Mouse (Mus musculus) hindbrain, embryonic 11.5 days (tissue): ENCODE results near the gene Aldh16a1. TPM values are rescaled to one million over a fixed set of nuclear protein-coding genes. Genes with fewer than 3 reads are reported as not detected.
"Not testable (repeated sequence)": the region's sequence is repeated elsewhere in the genome, so short reads cannot be mapped to it uniquely, and the experiment has no call there.

Source experiments
- ATAC-seq: fragments of 200-750 bp; cut with Nextera tagmentation; 2 replicates; pipeline ENCODE4 v1.8.0; 2017; ENCODE audit warnings: mild to moderate bottlenecking, moderate TSS enrichment, moderate library complexity; ENCODE audit not compliant: low FRiP score
- DNase-seq: peaks from one replicate; pipeline ENCODE4 v3.0.0-alpha.2; 2015; ENCODE audit warnings: low spot score
- H3K27ac ChIP-seq: fragments of 300-500 bp; sonication (generic); 2 replicates; pipeline ENCODE4 v1.5.1; 2014; ENCODE audit warnings: mild to moderate bottlenecking, low read depth, low read length
- H3K27me3 ChIP-seq: fragments of 300-500 bp; sonication (generic); 2 replicates; pipeline ENCODE4 v1.6.1; 2014; ENCODE audit warnings: mild to moderate bottlenecking, low read length, moderate library complexity, mixed read lengths; ENCODE audit not compliant: control insufficient read depth, insufficient read depth
- H3K36me3 ChIP-seq: fragments of 300-500 bp; sonication (generic); 2 replicates; pipeline ENCODE4 v1.6.1; 2014; ENCODE audit warnings: mild to moderate bottlenecking, low read length, moderate library complexity, mixed read lengths; ENCODE audit not compliant: control insufficient read depth, insufficient read depth
- H3K4me1 ChIP-seq: fragments of 300-500 bp; sonication (generic); replicated peaks from 2 replicates; pipeline ENCODE4 v1.6.1; 2014; ENCODE audit warnings: low read length, mixed read lengths; ENCODE audit not compliant: control insufficient read depth, insufficient read depth
- H3K4me2 ChIP-seq: fragments of 300-500 bp; sonication (generic); replicated peaks from 2 replicates; pipeline ENCODE4 v1.6.1; 2014; ENCODE audit warnings: mild to moderate bottlenecking, low read depth, low read length
- H3K4me3 ChIP-seq: fragments of 300-500 bp; sonication (generic); 2 replicates; pipeline ENCODE4 v1.5.1; 2014; ENCODE audit warnings: low read depth, low read length
- H3K9ac ChIP-seq: fragments of 300-500 bp; sonication (generic); 2 replicates; pipeline ENCODE4 v1.6.1; 2014; ENCODE audit warnings: low read depth, low read length
- H3K9me3 ChIP-seq: fragments of 300-500 bp; sonication (generic); 2 replicates; pipeline ENCODE4 v1.6.1; 2016; ENCODE audit warnings: low read length; ENCODE audit not compliant: control insufficient read depth
- WGBS: fragments of 180-500 bp; shearing (Covaris S2); extraction: QIAGEN DNeasy Blood & Tissue Kit; methylation state at CpG from one replicate; pipeline ENCODE4 v1.1.7; 2014; 5-methylcytosine and 5-hydroxymethylcytosine counted together
- polyA plus RNA-seq: library from polyadenylated mRNA; unstranded; fragments of >200 nt; fragmentation: Nextera tagmentation; extraction: Ambion mirVana; gene quantifications from 2 replicates; pipeline ENCODE4 v1.2.1, GENCODE M21; 2014

Aldh16a1 gene
- polyA plus RNA-seq, 1 experiment from 2014 or later, result 28.6 TPM

DNA sequence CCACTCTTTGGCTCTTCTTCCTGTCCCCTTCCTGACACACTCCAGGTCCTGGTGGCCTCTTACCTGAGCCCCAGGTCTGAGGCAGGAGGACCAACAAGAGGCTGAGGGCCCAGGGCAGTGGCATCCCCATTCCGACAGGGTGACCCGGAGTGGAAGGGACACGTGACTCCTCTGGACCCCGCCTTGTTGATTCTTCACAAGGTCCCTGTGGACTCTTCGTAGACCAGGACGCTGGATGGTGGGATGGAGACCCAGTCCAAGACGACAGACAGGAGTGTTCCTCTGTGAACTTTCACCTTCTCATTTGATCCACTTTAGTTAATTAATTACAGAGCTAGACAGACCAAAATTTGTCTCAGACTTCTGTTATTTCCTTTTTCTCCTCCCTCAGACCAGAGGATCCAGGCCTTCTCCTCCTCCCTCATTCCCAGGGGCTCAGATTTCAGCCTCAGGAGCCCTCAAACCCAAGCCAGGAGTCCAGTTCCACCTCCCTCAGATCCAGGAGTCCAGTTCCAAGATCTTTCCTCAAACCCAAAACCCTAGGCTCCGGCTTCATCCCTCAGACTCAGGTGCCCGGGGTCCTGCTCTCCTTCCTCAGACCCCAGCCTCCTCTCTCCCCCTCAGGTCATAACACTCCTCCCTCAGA lies 51.3 kb downstream of the Aldh16a1 start:
- Histone ChIP-seq H3K4me2 (no peak overlapping the region), H3K9ac (no peak overlapping the region)

DNA sequence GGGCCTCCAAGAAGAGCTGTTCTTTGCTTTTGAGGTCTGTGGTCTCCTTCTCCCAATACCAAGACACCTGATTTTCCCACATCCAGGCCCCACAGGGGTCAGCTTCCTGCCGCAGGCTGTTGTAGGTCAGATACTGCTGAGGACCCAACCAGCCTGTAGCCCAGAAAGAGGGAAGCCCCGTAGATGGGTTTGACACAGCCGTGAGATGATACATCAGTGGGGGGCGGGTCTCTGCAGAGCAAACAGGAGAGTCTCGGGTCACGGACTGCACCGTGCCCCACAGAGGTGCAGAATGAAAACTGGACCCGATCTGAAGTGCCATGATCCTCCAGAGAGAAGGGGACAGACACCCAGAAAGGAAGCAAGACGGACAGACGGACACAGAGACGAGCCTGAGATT lies 51.9 kb downstream of the Aldh16a1 start:
- Histone ChIP-seq H3K9me3 (no peaks in the 10 kb centered on the region), H3K9ac (no peak overlapping the region), H3K4me2 (no peak overlapping the region), H3K4me3 (no peak overlapping the region), H3K27me3 (no peaks in the 10 kb centered on the region), H3K4me1 (no peaks in the 10 kb centered on the region), H3K36me3 (no peaks in the 10 kb centered on the region), H3K27ac (no peak overlapping the region)
- ATAC-seq, result no peak
- DNase-seq, result no peak
- WGBS, result 89% methylated on average over 11 of the region's 11 CpGs

More for the DNA sequence above, 51.3 kb downstream of the Aldh16a1 start:
- H3K36me3 ChIP-seq, result no peaks in the 10 kb centered on the region
- H3K27ac ChIP-seq, result no peak overlapping the region
- no peaks in the 10 kb centered on the region for H3K4me1 ChIP-seq
- no peak for DNase-seq
- 78% methylated on average over 9 of the region's 9 CpGs for WGBS
- H3K4me3 ChIP-seq, result no peak overlapping the region
- no peak for ATAC-seq
- no peaks in the 10 kb centered on the region for H3K27me3 ChIP-seq
- no peaks in the 10 kb centered on the region for H3K9me3 ChIP-seq

DNA sequence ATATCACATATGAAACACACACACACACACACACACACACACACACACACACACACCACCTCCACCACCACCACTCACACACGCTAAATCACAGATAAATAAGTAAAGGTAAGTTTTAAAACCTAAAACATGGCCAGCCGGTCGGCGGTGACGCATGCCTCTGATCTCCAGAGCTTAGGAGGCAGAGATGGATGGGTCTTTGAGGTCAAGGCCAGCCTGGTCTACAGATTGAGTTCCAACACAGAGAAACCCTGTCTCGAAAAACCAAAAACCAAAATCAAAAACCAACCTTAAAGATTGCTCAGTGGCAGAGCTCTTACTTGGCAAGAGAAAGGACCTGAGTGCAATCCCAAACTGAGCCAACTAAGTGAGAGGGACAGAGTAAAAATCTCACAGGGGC lies 54.3 kb downstream of the Aldh16a1 start:
- Histone ChIP-seq H3K27ac (no peak overlapping the region), H3K4me2 (no peak overlapping the region), H3K36me3 (no peaks in the 10 kb centered on the region), H3K27me3 (no peaks in the 10 kb centered on the region), H3K9ac (no peak overlapping the region), H3K4me3 (no peak overlapping the region), H3K9me3 (no peaks in the 10 kb centered on the region), H3K4me1 (no peaks in the 10 kb centered on the region)
- DNase-seq (no peak), ATAC-seq (no peak)
- 95% methylated on average over 6 of the region's 6 CpGs for WGBS

DNA sequence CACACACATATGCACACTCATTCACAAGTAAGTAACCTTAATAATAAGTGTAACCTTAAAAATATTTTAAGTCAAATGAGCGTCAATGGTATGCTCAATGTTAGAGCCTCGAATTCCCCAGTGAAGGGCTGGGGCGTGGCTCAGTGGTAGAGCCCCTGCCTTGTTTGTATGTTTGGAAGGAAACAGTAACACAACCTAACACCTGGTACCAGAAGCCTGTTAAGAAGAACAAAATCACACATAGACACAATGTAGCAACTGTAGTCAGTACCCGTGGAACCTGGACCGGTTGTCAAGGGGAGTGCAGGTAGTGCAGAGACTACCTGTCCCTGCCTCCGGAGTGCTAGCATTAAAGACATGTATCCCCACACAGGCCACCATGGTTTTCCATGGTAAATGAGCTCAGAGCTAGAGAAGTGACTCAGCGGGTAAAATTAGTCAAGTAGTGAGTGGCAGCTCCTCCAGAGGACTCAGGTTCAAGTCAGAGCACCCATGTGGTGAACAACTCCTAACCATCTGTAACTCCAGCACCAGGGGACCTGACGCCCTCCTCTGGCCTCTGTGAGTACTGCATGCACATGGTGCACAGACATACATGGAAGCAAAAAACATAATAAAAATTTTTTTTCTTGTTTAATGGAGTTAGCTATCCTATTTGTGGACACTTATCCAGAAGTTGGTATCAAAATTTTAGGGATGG lies 55.7 kb downstream of the Aldh16a1 start:
- Histone ChIP-seq H3K27me3 (no peaks in the 10 kb centered on the region), H3K4me1 (no peaks in the 10 kb centered on the region), H3K27ac (no peak overlapping the region), H3K9me3 (no peaks in the 10 kb centered on the region), H3K4me2 (no peak overlapping the region), H3K36me3 (no peaks in the 10 kb centered on the region), H3K9ac (no peak overlapping the region), H3K4me3 (no peak overlapping the region)
- no peak for DNase-seq
- whole genome bisulfite sequencing, result 91% methylated on average over 8 of the region's 8 CpGs
- no peak for ATAC-seq

DNA sequence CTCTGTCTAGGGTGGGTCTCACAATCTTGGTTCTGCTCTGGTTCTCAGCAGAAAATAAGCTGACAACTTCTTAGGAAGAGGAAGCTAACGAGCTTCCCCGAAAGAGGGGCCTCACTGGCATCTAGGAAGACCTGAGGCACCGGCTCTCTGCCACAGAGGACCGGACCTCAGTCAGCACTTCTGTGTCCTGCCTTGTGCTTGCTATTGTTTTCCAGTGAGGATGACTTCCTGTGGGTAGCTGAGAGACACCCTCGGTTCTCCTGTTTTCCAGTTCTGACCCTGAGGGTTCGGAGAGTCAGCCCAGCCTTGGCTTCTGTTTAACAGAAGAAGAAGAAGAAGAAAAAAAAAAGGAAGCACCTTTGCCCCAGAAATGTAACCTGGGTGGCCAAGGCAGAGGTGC lies 56.9 kb downstream of the Aldh16a1 start:
- H3K36me3 ChIP-seq, result no peaks in the 10 kb centered on the region
- no peak overlapping the region for H3K27ac ChIP-seq
- WGBS, result 71% methylated on average over 6 of the region's 6 CpGs
- H3K4me1 ChIP-seq, result no peaks in the 10 kb centered on the region
- no peak for ATAC-seq
- no peaks in the 10 kb centered on the region for H3K9me3 ChIP-seq
- no peaks in the 10 kb centered on the region for H3K27me3 ChIP-seq
- DNase-seq, result no peak
- H3K9ac ChIP-seq, result no peak overlapping the region
- H3K4me3 ChIP-seq, result no peak overlapping the region
- no peak overlapping the region for H3K4me2 ChIP-seq

DNA sequence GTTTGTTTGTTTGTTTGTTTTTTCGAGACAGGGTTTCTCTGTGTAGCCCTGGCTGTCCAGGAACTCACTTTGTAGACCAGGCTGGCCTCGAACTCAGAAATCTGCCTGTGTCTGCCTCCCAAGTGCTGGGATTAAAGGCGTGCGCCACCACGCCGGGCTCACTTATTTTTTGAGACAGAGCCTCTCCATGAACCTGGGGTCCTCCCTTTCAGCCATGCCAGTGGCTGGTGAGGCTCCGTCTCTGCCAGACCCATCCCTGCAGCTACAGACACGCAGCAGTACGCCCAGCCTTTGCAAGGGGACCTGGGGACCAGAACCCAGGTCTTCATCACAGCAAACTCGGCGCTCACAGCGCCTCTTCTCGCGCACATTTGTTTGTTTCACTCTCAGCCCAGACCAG lies 58.4 kb downstream of the Aldh16a1 start:
- H3K27ac ChIP-seq, H3K4me1 ChIP-seq, ATAC-seq, H3K36me3 ChIP-seq, H3K4me2 ChIP-seq, H3K4me3 ChIP-seq, H3K27me3 ChIP-seq, H3K9ac ChIP-seq, DNase-seq, H3K9me3 ChIP-seq: not testable (repeated sequence)
- 93% methylated on average over 14 of the region's 14 CpGs for WGBS

DNA sequence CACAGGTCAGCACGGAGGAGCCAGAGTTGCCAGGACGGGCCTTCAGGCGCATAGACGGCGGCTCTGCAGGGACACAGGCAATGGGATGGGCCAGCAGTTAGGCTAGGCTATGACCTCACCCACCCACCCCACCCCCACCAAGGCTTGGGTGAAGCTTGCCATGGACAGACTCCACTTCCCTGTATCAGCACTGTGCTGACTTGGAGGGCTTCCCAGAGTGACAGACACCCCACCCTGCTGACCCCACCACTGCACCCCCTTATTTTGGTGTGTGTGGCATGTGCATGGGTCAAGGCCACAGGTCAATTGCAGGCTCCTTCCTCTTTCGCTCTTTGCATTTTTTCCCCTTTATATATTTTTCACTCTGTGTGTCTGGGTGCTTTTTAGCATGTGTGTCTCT lies 59.0 kb downstream of the Aldh16a1 start:
- no peaks in the 10 kb centered on the region for H3K27me3 ChIP-seq
- H3K27ac ChIP-seq, result no peak overlapping the region
- no peak for ATAC-seq
- no peaks in the 10 kb centered on the region for H3K4me1 ChIP-seq
- no peaks in the 10 kb centered on the region for H3K36me3 ChIP-seq
- H3K9me3 ChIP-seq, result no peaks in the 10 kb centered on the region
- WGBS, result 79% methylated on average over 6 of the region's 6 CpGs
- H3K9ac ChIP-seq, result no peak overlapping the region
- H3K4me2 ChIP-seq, result no peak overlapping the region
- DNase-seq, result no peak
- H3K4me3 ChIP-seq, result no peak overlapping the region

DNA sequence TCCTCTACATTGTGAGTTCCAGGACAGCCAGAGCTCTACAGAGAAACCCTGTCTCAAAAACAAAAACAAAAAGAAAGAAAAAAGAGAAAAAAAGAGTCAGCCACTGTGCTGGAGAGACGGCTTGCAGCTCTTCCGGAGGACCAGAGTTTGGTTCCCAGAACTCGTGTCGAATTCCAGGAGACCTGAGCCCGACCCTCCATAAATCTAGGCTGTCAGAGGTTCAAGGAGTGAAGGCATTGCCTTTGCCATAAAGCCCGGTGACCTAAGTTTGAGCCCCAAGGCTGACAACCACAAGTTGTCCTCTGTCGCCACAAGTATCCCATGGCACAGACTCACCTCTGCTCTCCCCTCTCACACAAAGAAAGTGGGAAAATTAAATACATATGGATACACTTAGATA lies 60.3 kb downstream of the Aldh16a1 start:
- H3K27me3 ChIP-seq, result no peaks in the 10 kb centered on the region
- no peak for DNase-seq
- no peak overlapping the region for H3K4me3 ChIP-seq
- no peak for ATAC-seq
- H3K27ac ChIP-seq, result no peak overlapping the region
- H3K9ac ChIP-seq, result no peak overlapping the region
- H3K4me2 ChIP-seq, result no peak overlapping the region
- no peaks in the 10 kb centered on the region for H3K9me3 ChIP-seq
- H3K4me1 ChIP-seq, result no peaks in the 10 kb centered on the region
- 38% methylated on average over 7 of the region's 7 CpGs for WGBS
- H3K36me3 ChIP-seq, result no peaks in the 10 kb centered on the region

DNA sequence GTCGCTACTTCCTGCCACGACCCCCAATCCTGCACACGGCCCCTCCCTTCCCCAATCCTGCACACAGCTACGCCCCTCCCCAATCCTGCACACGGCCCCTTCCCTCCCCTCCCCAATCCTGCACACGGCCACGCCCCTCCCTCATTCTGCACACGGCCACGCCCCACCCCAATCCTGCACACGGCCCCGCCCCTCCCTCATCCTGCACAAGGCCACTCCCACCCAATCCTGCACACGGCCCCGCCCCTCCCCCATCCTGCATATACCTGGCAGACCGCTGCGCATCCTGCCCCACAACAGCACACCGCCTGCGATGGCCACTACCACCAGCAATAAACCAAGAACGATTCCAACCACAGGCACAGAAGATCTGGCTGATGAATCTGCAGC lies 60.9 kb downstream of the Aldh16a1 start:
- no peaks in the 10 kb centered on the region for H3K27me3 ChIP-seq
- 33% methylated on average over 18 of the region's 18 CpGs for WGBS
- ATAC-seq (no peak), DNase-seq (peak; percentile 39)
- no peak overlapping the region for H3K4me3 ChIP-seq
- H3K9ac ChIP-seq, result no peak overlapping the region
- H3K4me2 ChIP-seq, result no peak overlapping the region
- H3K4me1 ChIP-seq, result no peaks in the 10 kb centered on the region
- no peak overlapping the region for H3K27ac ChIP-seq
- no peaks in the 10 kb centered on the region for H3K9me3 ChIP-seq
- no peaks in the 10 kb centered on the region for H3K36me3 ChIP-seq
